Mouse (Mus musculus) MEL (cell line): ENCODE data around the gene Spag7.

Experiments used
- MYC ChIP-seq: IDR thresholded peaks from 2 replicates; pipeline ENCODE4 v1.6.1; 2011; ENCODE audit warnings: low read depth, mild to moderate bottlenecking, low read length, improper control_type of control experiment, moderate library complexity
- SMC3 ChIP-seq: IDR thresholded peaks from 2 replicates; pipeline ENCODE4 v1.6.1; 2011; ENCODE audit warnings: low read depth, low read length, improper control_type of control experiment
- USF1 ChIP-seq: IDR thresholded peaks from 2 replicates; pipeline ENCODE4 v1.6.1; 2014; ENCODE audit warnings: low read depth, mild to moderate bottlenecking, inconsistent platforms, low read length, improper control_type of control experiment, moderate library complexity

DNA sequence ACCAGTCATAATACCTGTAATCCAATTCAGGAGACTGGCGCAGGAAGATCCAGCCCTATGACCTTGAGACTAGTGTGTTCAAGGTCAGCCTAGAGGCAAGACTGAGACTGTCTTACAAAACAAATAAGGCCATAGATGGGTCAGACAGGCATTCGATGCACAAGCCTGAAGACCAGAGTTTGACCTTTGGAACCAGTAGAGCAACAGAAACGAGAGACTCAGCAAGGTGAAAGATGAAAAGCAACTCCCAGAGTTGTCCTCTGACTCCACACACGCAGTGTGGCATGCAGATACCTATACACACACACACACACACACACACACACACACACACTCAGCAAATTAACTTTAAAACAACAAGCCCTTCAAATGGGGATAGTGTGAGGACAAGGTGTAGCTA, 42.3 kb downstream of the Spag7 start:
- TF ChIP-seq USF1: no peak
- TF ChIP-seq SMC3: no peak
- no peak for TF ChIP-seq MYC
